Mouse (Mus musculus) kidney, postnatal 36 days (tissue): ENCODE data around the gene Col9a2.
"Not testable (repeated sequence)": the region's sequence is repeated elsewhere in the genome, so short reads cannot be mapped to it uniquely, and the experiment has no call there.

Source experiments
- DNase-seq, 2 experiments: peaks; one replicate each; pipeline ENCODE4 v3.0.0; 2021 to 2022; ENCODE audit warnings: mixed read lengths in 2 of 2

Col9a2 gene

DNA sequence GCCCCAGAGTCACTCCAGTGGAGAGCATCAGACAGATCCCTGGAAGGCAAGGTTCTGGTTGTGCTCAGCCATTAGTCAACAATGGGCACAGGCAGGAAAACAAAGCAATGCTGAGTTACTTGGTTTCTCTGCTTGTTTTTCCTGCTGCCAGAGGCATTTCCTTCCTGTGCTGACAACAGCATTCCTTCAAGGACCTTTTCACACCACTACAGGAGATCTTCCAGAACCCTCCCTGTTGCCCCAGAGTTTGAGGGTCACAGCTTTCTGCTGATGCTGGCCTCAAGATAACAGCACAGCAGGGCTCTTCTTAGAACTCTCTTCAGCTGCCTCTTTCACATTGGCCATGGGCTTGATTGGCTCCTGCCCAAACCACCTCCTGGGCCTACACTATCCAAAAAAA, 17.3 kb upstream of the Col9a2 start:
- DNase-seq = peak; percentile 62 to 71

DNA sequence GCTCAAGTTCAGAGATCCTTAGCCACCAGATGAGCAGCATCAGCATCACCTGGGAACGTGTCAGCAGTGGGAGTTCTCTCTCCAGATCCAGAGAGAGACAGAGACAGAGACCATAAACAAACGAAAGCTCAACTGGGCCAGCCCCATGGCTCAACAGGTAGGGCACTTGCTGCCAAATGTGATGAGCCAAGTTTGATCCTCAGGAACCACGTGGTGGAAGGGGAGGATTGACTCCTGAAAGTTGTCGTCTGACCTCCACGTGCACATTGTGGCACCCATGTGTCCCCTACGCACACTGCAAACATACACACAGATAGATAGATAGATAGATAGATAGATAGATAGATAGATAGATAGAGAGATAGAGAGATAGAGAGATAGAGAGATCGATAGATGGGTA, 15.7 kb upstream of the Col9a2 start:
- no peak for DNase-seq

DNA sequence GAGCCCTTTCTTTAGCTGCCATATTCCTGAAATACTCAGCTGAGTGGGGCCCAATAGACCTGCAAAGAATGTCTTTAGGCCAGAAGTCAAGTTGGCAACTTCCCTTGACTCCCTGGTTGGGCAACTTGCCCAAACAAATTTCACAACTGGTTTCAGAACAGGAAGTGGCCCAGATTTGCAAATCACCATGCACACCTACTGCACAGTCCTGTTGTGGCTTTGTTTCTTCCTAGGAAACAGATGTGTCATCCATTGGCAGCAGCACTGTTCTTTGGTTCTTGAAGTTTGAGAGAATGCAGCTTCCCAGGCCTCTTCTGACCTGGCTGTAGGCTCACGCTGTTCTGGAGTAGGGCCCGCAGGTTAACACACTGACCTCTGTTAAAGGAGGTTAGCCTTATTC, 15.2 kb upstream of the Col9a2 start:
- DNase-seq = peak; percentile 63 to 74

DNA sequence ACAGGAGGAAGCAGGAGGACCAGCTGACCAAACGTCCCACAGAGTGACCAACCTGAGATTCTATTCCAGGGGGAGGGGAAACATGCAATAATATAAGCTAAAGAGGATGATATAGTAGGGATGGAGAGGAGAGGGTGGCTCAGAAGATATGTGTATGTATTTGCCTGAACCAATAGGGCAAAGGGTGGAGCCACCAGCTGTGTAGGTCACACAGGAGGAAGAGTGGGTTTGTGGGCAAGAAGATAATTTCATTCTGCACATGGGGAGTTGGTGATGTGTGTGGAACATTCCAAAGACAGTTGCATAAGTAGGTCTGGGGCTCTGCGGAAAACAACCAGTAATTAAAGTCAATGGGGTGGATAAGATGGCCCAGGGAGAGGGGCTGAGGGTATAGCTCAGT, 13.5 kb upstream of the Col9a2 start:
- no peak for DNase-seq

DNA sequence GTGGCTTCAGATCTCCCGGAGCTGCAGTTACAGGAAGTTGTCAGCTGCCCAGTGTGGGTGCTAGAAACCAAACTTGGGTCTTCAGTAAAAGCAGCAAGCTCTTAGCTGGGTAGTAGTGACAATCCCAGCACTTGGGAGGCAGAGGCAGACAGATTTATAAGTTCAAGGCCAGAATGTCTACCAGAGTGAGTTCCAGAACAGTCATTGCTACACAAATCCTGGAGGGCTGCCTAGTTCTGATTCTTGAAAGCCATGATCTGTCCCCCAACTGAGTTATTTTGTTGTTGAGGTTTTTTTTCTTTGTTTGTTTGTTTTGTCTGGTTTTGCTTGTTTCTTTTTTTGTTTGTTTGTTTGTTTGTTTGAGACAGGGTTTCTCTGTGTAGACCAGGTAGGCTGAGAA, 11.0 kb upstream of the Col9a2 start:
- no peak for DNase-seq

DNA sequence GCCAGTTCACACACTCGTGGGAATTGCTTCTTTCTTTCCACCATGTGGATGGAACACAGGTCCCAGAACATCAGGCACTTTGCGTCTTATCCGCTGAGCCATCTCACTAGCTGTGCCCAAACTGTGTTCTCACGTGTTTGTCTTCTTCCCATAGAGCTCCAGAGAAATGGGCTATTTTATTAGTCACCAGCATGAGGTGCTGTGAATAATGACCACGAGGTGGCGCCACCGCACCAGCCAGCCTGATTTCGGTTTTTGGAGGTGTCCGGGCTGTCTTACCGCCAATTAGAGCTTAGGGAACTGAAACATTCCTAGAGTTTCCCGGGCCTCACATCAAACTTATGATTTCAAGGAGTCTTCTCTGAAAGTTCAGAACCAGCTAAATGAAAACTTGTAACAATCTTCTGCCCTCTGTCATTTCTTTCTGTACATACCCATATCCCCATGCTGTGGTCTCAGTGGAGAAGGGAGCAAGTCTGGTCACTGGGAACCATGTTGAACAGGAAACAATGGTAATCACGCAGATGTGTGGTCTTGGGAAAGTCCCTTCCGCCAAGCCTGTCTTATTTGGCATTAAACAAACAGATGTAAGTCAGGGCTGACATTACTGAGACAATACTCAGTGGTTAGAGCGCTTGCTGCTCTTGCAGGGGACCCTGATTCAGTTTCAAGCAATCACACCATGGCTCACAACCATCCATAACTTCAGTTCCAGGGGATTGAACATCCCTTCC, 10.4 kb upstream of the Col9a2 start:
- peak; percentile 36 to 83 for DNase-seq

DNA sequence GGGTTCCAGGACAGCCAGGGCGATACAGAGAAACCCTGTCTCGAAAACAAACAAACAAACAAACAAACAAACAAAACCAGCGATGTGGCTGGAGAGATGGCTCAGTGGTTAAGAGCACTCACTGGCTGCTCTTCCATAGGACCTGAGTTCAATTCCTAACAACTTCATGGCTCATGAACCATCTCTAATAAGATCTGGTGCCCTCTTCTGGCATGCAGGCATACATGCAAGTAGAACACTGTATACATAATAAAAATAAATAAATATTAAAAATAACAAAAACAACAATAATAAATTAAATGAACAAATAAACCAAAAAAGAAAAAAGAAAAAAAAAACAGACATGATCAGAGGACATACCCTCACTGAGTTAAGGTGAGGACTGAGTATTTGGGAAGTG, 9.6 kb upstream of the Col9a2 start:
- DNase-seq = no peak

DNA sequence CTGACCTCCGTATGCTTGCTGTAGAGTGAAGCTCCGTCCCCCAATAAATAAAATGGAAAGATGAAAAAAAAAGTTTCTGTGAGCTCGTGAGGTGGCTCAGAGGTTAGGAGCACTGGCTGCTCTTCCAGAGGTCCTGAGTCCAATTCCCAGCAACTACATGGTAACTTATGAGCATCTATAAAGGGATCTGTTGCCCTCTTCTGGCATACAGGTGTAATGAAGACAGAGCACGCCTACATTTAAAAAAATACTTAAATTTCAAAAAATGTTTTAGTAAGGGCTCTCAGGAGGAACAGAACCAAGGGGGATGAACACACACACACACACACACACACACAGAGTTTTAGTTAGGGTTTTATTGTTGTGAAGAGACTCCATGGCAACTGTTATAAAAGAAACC, 7.7 kb upstream of the Col9a2 start:
- DNase-seq = no peak

DNA sequence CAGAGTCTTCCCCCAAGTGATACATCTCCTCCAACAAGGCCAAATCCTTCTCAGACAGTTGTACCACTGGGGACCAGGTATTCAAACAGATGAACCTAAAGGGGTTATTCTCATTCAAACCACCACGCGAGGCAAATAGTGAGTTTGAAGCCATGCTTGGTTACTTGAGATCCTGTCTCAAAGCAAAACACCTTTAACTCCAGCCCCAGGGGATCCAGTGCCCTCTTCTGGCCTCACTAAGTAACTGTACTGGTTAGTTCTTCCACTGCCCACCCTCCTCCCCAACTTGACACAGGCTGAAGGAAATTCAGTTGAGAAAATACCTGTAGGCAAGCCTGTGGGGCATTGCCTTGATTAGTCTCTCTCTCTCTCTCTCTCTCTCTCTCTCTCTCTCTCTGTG, 6.2 kb upstream of the Col9a2 start:
- DNase-seq = peak in 1 of 2 experiments; percentile 49

DNA sequence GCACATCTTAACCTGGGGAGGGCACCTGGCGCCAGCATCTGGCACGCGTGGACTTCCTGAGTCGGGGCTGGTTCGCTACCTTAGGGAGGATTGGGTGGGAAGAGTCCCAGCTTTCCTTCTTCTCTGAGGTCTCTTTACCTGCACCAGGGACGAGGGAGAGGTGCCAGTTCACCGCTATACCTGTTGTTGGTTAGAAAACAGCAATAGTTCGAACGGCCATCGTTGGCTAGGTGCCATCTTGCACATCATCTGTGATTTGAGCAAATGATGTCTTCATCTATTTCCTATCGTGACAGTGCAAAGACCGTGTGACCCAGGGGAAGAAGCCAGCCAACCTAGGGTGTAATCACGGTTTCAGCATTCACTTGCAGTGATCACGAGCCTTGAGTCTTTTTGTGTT, 1.1 kb downstream of the Col9a2 start:
- no peak for DNase-seq

DNA sequence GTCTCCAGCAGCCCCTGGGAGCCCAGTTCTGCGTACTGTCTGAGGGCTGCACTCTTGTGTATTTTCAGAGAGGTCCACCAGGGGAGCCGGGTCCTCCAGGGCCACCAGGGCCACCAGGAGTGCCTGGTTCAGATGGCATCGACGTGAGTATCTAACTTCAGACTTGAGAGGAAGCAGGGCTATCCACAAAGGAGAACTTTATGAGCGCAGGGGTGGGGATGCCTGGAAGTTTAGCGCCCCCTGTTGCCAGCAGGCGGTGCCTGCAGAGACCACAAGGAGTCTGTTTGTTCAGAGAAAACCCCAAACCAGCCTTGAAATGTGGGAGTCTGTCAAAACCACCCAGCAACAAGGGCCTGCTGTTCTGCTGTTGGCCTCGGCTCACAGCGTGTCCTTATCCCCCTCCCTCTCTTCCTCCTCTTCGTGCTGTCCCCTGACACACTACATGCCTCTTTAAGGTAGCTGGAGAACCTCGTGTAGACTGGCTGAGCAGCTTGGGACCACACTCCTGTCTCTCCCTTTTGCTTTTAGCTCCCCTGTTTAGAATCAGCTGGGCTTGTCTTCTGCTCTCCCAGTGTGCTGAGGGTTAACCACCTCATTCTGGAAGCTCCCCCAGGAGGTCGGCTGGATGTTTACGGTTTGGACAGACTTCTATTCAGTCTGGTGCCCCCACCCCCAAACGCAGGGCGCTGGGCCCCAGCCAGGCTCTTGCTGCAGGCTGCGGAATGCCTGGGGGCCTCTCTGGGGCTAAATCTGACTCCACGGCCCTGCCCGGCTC, 1.9 kb downstream of the Col9a2 start:
- peak; percentile 43 to 72 for DNase-seq

DNA sequence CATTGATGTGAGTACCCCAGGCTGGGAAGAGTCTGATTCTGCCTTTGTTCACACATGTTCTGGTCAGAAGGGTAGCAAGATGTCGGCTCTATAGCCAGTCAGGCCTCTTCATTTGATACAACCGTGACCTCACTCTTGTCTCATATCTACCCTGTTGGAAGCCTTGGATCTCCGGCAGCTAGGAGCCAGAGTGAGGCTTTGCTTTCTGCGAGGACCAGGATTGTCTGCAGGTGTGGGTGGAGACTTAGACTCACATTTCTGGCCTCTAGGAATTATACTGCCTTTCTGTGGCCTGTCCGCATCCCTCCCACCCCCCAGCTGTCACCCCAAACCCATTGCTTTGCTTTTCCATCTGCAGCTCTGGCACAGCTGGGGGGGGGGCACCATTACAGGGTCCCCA, 3.3 kb downstream of the Col9a2 start:
- no peak for DNase-seq

DNA sequence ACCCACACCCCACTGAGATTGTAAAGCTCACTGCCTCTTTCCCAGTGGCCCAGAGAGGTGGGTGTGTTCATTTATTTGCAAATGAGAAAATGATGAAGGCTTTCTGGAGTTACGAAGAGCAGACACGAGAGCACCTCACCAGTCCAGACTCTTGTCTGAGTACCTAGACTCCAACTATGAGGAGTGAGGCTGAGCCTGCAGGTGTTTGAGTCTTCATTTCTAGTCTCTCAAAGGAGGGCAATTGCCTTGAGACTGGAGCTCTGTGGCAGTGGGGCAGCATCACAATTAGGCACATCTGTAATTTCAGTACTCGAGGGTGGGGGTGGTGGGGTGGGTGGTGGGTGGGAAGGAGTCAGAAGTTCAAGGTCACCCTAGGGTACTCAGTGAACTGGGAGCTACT, 3.8 kb downstream of the Col9a2 start:
- no peak for DNase-seq

DNA sequence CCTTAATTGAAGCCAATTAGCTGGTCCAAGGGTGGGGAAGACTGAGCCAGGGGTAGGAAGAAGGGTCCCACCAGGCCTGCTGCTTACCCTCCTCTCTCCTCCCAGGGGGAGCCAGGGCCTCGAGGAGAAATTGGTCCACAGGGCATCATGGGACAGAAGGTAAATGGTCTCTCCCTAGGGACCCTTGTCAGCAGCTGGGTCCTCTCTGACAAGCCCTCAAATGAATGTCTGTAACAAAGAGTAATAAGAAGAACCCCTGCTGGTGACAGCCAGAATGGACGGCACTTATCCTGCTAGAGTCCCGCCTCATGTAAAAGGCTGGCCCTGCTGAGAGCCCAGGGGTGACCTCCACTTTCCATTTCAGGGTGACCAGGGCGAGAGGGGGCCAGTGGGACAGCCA, 12.7 kb downstream of the Col9a2 start:
- DNase-seq = no peak

DNA sequence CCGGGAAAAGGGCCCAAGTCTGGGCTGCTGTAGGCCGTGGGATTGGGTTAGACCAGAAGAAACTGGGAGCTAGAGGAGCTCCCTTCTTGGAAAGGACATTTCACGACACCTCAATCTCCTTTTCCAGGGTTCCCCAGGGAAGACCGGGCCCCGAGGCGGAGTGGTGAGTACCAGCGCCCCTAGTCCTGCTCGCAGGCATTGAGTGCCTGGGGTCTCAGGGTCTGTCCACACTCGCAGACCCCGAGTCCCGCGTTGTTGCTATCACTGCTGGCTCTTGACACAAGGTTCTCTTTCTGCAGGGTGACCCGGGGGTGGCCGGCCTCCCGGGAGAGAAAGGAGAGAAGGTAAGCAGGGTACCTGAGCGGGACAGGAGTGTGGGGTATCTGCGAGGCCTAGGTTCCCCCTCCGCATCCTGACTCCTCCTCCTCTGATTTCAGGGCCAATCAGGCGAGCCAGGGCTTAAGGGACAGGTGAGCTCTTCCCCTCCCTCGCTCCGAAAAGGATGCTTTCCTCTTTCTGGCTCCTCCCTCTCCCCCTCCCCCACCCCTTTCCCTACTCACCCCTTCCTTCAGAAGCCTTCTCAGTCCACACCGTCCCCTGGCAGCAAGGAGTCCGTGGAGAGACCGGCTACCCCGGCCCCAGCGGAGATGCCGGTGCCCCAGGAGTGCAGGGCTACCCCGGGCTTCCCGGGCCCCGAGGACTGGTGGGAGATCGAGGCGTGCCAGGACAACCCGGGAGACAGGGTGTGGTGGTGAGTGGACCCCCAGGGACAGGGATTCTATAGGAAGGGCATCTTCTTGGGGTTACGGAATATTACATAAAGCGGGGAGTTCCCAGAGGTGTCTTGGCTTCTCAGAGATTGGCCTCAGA, 13.5 kb downstream of the Col9a2 start:
- DNase-seq = no peak

DNA sequence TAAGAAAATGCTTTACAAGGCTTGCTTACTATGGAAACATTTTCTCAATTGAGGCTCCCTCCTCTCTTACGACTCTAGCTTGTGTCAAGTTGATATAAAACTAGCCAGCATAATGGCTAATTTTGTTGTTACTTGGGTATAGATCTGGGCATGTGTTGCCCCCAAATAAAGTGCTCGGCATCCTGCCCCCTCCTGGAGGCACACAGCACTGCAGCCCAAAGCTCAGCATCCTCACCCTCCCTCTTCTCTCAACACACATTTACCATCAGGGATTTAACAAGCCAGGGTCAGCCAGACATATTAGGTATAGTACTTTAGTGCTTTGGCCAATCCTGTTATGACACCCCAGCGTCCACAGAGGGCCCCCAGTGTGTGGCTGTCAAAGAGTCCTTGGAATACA, 17.2 kb downstream of the Col9a2 start:
- DNase-seq = peak in 1 of 2 experiments; percentile 38

DNA sequence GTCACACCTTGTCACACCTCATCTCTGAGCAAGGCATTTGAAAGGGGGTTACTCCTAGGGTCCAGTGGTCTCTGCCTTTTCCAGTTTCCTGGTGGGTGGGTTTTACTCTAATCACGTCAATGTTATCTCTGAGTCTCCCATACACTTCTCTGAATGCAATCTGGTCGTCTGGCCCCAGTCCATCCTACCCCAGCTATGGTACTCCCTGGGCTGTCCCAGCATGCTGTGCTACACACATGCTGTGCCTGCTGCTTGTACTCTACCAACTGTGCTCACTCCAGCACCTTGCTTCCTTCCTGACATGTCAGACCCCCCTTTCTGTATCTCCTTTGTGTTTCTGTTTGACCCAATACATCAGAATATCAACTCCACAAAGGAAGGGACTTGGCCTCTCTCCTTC, 17.8 kb downstream of the Col9a2 start:
- no peak for DNase-seq

DNA sequence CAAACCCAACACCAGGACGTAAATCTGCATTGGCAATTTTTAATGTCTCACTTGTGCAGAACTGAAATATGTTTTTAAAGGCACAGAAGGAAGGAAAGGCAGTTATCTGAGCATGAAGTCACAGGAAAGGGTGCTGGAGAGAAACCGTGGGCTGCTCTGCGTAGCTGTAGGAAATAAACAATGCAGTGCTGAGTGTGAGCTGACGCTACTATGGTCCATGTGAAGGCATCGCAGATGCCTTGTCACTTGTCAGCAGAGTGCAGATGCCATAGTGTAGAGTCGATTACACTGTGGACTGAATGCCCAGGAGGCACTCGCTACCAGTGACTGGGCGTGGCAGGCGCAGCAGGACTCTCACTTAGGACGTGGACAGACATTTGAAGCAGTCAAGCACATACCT, 20.0 kb downstream of the Col9a2 start:
- not testable (repeated sequence) for DNase-seq

DNA sequence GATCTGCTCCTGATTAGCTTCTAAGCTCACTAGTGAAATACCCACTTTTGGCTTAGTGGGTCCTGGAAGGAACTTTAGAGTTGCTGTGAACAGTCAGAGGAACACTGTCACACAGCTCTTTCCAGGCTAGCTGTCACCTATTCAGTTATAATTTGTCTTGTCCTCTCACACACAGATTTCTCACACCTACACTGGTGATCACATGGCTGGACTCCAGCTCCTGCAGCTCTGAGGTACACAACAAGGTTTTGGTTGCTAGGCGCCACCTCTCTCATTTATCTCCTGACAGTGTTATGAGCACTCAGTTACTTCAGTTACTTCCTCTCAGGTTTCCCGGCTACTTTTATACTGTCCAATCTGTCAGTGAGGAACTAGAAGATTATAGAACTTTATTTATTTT, 26.2 kb downstream of the Col9a2 start:
- DNase-seq = no peak

DNA sequence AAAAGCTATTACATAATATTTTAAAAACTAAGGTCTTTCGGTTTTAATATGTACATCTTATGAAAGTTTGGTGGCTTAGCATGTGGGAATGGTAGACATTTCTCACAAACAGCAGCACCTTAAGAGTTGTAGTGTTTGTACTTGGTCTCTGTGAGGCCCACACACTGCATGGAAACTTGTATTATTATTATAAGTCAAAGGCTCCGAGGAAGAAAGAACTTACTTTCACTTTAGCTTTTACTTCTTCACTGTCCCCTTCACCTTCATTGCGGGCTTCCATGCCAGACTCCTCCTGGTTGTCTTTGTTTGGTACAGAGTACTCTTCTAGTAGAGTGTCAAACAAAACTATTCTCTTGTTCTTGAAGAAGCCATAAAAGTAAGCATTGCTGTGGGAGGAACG, 35.1 kb downstream of the Col9a2 start:
- no peak for DNase-seq

DNA sequence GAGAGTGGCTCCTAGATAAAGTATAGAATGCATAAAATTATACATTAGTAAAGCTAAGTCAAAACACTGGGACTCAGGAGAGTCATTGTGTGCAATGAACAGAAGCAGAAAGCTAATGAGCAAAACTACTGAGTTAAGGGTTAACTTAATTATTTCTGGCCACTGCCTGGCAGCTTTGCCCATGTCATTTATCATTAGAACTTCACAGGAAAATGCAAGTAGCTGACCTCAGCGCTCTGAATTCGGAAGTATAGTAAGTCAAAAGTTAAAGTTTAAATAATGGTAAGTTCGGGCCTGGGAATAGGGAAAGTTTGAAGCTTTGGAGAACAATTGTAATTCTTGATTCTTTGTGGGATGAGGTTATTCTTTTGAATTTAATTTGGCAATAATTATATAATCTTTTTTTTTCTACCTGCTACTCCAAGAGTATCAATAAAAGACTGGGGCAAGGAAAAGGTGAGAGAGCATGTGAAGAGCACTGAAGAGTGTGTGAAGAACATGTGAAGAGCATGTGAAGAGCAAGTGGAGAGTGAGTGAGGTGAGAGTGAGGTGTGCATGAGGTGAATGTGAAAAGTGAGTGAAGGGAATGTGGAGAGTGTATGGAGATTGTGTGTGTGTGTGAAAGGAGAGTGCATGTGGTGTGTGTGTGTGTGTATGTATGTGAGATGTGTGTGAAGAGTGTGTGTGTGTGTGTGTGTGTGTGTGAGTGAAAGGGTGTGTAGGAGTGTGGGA, 38.9 kb downstream of the Col9a2 start:
- peak; percentile 52 to 63 for DNase-seq

DNA sequence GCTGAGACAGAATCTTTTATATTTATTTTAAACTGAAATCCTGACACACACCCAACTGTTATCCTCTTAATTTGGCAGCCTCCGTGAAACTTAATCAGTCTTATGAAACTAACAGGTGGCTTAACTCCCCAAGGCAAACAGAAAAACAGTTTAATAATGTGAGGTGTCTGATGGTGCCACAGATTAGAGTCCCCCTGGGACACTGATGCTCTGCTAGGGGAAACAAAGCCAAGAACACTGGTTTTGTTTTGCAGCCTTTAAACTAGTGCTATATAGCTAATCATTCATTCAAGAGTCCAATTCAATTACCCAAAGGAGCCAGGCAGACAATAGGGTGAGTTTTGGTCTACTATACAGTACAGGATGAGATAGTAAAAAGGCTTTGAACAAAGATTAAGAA, 41.2 kb downstream of the Col9a2 start:
- DNase-seq = no peak

DNA sequence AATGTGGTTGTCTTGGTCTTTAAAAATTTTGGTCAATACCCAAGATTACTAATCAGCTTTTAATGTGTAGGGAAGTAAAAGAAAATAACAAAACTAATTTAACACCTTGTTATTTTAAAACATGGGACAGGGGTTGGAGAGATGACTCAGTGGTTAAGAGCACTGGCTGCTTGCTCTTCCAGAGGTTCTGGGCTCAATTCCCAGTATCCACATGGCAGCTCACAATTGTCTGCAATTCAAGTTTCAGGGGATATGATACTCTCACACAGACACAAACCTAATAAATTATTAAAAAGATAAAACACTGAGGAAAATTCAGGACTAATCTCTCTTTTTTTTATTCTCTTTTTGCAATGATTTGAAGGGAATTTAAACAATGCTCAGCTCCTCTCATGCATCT, 45.3 kb downstream of the Col9a2 start:
- no peak for DNase-seq
